Mouse (Mus musculus): ENCODE measurements around the gene Cdh9. TPM values are rescaled to one million over a fixed set of nuclear protein-coding genes. Genes with fewer than 3 reads are reported as not detected.
A peak's percentile ranks its signal among the peaks of the same experiment; 100 is the strongest.

The Cdh9 gene
- polyA plus RNA-seq (2014; fragmentation: Nextera tagmentation; extraction: Ambion mirVana): 1.6 and 1.7 TPM in 2 replicates

DNA sequence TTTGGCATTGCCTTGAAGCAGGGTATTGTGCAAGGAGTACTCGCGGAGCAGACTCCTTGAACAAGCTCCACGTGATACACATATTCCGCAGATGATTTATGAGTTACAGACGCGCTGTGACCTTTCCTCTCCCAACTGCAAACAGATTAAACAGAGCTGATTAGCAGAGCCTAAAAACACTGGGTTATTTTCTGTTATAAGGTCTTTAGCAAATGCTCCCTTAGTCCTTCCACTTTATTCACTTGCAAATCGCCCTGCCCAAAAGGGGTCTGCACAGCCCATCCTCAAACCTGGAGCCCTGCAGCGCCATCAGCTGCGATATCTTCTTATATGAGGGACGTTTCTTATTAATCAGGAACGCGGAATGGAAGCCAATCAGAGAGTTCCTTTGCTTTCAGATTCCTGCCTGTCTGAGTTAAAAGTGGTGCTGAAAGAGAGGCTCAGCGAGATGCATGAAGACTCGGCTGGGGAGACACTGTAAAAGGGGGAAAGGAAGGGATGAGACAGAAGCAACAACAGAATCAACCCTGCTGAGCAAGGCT is at the start of gene Cdh9:
Gene Cdh9, plus strand, starts transcription at position 287 of the 542 bp plus-strand sequence.
- WGBS: 1% methylated on average over 14 of the region's 14 CpGs
- 0 out of 2 replicates have a peak within 1 kb of the TSS, but pooled peaks have one; percentile 3 for H3K9ac ChIP-seq (ENCODE audit: low read length)
- ATAC-seq (replicated peaks; ENCODE audit: low FRiP score, low TSS enrichment, low read depth): peak; percentile 72; the same call in 1 of the 2 replicates
- H3K4me3 ChIP-seq (ENCODE audit: low read depth, low read length): peak within 1 kb of the TSS; percentile 33
- no peak within 1 kb of the TSS for H3K27ac ChIP-seq (ENCODE audit: low read depth)
- H3K4me1 ChIP-seq (replicated peaks; ENCODE audit: control insufficient read depth, insufficient read depth, low read length): no peaks in the 10 kb centered on the region; the same call in 1 of the 2 replicates
- no peaks in the 10 kb centered on the region for H3K9me3 ChIP-seq (ENCODE audit: control insufficient read depth, low read length)
- H3K27me3 ChIP-seq (replicated peaks; ENCODE audit: control insufficient read depth, insufficient read depth, low read length): no peaks in the 10 kb centered on the region
- peak within 1 kb of the TSS; percentile 46 for H3K4me2 ChIP-seq (ENCODE audit: low read length)
- H3K36me3 ChIP-seq (ENCODE audit: control insufficient read depth, insufficient read depth, low read length): no peaks in the 10 kb centered on the region
- peak; percentile 58 for DNase-seq (ENCODE audit: low spot score)

- ATAC-seq (replicated peaks; ENCODE audit: low FRiP score, low TSS enrichment, low read depth) (no peak), DNase-seq (ENCODE audit: low spot score) (no peak)
- H3K36me3 ChIP-seq (ENCODE audit: control insufficient read depth, insufficient read depth, low read length): no peaks in the 10 kb centered on the region
- H3K9ac ChIP-seq (ENCODE audit: low read length): no peak overlapping the region
- H3K4me3 ChIP-seq (ENCODE audit: low read depth, low read length): no peak overlapping the region
- no peak overlapping the region for H3K4me2 ChIP-seq (ENCODE audit: low read length)
- H3K4me1 ChIP-seq (replicated peaks; ENCODE audit: control insufficient read depth, insufficient read depth, low read length): no peaks in the 10 kb centered on the region
- H3K27me3 ChIP-seq (replicated peaks; ENCODE audit: control insufficient read depth, insufficient read depth, low read length): no peaks in the 10 kb centered on the region
- no peaks in the 10 kb centered on the region for H3K9me3 ChIP-seq (ENCODE audit: control insufficient read depth, low read length)
- 91% methylated on average over 5 of the region's 5 CpGs for WGBS
- H3K27ac ChIP-seq (ENCODE audit: low read depth): no peak overlapping the region
Measured at GRCm38 (mm10) chr15:16679096-16679495, 49.5 kb upstream of the Cdh9 start.

DNA sequence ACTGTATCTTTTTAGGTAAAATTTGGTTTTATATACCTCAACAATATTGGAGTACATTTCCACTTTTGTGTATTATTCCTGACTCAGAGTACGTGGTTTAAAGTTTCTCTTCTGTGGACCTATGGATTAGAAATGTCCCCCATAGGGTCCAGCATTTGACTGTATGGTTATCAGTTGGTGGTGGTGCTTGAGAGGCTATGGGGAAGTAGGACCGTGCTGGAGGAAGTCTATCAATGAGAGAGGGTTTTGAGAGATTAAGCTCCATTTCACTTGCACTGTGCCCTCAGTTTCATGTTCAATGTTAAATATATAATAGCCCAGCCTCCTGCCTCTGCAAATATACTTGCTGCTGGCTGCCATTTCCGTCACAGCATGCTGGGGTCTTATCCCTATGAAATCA is 28.7 kb upstream of the Cdh9 start:
- Histone ChIP-seq H3K27me3 (replicated peaks; ENCODE audit: control insufficient read depth, insufficient read depth, low read length) (no peaks in the 10 kb centered on the region), H3K4me1 (replicated peaks; ENCODE audit: control insufficient read depth, insufficient read depth, low read length) (no peaks in the 10 kb centered on the region), H3K4me2 (ENCODE audit: low read length) (no peak overlapping the region), H3K36me3 (ENCODE audit: control insufficient read depth, insufficient read depth, low read length) (no peaks in the 10 kb centered on the region), H3K4me3 (ENCODE audit: low read depth, low read length) (no peak overlapping the region), H3K9ac (ENCODE audit: low read length) (no peak overlapping the region), H3K27ac (ENCODE audit: low read depth) (no peak overlapping the region), H3K9me3 (ENCODE audit: control insufficient read depth, low read length) (no peaks in the 10 kb centered on the region)
- ATAC-seq (replicated peaks; ENCODE audit: low FRiP score, low TSS enrichment, low read depth): no peak
- WGBS: 80% methylated on average over 3 of the region's 3 CpGs
- no peak for DNase-seq (ENCODE audit: low spot score)

DNA sequence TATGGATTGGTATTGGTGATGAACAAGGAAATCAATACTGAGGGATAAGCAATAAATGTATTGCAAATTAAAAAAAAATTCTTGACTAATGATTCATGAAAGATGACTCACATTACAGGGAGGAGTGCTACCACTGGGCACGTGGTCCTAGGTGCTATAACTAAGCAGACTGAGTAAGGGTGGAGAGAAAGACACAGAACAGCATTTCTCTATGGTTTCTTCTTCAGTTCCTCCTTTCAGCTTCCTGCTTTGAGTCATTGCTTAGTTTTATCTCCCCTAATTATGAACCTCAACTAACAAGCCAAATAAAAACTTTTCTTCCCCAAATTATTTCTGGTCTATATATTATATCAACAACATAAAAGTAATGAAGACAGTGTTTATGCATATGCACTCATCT is 26.2 kb upstream of the Cdh9 start:
- no peaks in the 10 kb centered on the region for H3K27me3 ChIP-seq (replicated peaks; ENCODE audit: control insufficient read depth, insufficient read depth, low read length)
- H3K9ac ChIP-seq (ENCODE audit: low read length): no peak overlapping the region
- H3K4me3 ChIP-seq (ENCODE audit: low read depth, low read length): no peak overlapping the region
- ATAC-seq (replicated peaks; ENCODE audit: low FRiP score, low TSS enrichment, low read depth): no peak
- H3K27ac ChIP-seq (ENCODE audit: low read depth): no peak overlapping the region
- WGBS: 57% methylated on average over 1 of the region's 1 CpGs
- H3K4me1 ChIP-seq (replicated peaks; ENCODE audit: control insufficient read depth, insufficient read depth, low read length): no peaks in the 10 kb centered on the region
- H3K4me2 ChIP-seq (ENCODE audit: low read length): no peak overlapping the region
- no peaks in the 10 kb centered on the region for H3K36me3 ChIP-seq (ENCODE audit: control insufficient read depth, insufficient read depth, low read length)
- DNase-seq (ENCODE audit: low spot score): no peak
- no peaks in the 10 kb centered on the region for H3K9me3 ChIP-seq (ENCODE audit: control insufficient read depth, low read length)

DNA sequence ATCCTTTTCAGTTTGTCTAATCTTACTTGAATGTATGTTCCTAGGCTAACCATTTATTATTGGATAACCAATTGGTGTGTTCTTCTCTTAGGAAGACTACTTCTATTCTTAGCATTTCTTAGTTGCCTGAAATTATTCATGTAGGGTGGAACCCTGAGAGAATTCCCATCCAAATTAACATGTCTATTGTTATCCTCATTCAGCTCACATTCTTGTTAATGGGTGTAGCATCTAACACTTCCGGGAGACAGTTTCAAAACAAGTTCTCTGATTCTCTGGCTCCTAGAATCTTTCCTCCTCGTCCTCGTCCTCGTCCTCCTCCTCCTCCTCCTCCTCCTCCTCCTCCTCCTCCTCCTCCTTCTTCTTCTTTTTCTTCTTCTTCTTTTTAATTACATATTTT is 10.5 kb downstream of the Cdh9 start:
- H3K27me3 ChIP-seq (replicated peaks; ENCODE audit: control insufficient read depth, insufficient read depth, low read length): no peaks in the 10 kb centered on the region
- H3K4me1 ChIP-seq (replicated peaks; ENCODE audit: control insufficient read depth, insufficient read depth, low read length): no peaks in the 10 kb centered on the region
- no peaks in the 10 kb centered on the region for H3K9me3 ChIP-seq (ENCODE audit: control insufficient read depth, low read length)
- H3K4me2 ChIP-seq (ENCODE audit: low read length): no peak overlapping the region
- no peaks in the 10 kb centered on the region for H3K36me3 ChIP-seq (ENCODE audit: control insufficient read depth, insufficient read depth, low read length)
- H3K4me3 ChIP-seq (ENCODE audit: low read depth, low read length): no peak overlapping the region
- WGBS: 89% methylated on average over 4 of the region's 4 CpGs
- no peak for ATAC-seq (replicated peaks; ENCODE audit: low FRiP score, low TSS enrichment, low read depth)
- no peak overlapping the region for H3K27ac ChIP-seq (ENCODE audit: low read depth)
- H3K9ac ChIP-seq (ENCODE audit: low read length): no peak overlapping the region
- DNase-seq (ENCODE audit: low spot score): no peak

GRCm38 (mm10) chr15:16746672-16747071 is 18.1 kb downstream of the Cdh9 start:
- Histone ChIP-seq H3K9me3 (ENCODE audit: control insufficient read depth, low read length) (no peaks in the 10 kb centered on the region), H3K4me2 (ENCODE audit: low read length) (no peak overlapping the region), H3K36me3 (ENCODE audit: control insufficient read depth, insufficient read depth, low read length) (no peaks in the 10 kb centered on the region), H3K27me3 (replicated peaks; ENCODE audit: control insufficient read depth, insufficient read depth, low read length) (no peaks in the 10 kb centered on the region), H3K9ac (ENCODE audit: low read length) (no peak overlapping the region), H3K27ac (ENCODE audit: low read depth) (no peak overlapping the region), H3K4me1 (replicated peaks; ENCODE audit: control insufficient read depth, insufficient read depth, low read length) (no peaks in the 10 kb centered on the region), H3K4me3 (ENCODE audit: low read depth, low read length) (no peak overlapping the region)
- no peak for ATAC-seq (replicated peaks; ENCODE audit: low FRiP score, low TSS enrichment, low read depth)
- WGBS: 84% methylated on average over 1 of the region's 1 CpGs
- no peak for DNase-seq (ENCODE audit: low spot score)

DNA sequence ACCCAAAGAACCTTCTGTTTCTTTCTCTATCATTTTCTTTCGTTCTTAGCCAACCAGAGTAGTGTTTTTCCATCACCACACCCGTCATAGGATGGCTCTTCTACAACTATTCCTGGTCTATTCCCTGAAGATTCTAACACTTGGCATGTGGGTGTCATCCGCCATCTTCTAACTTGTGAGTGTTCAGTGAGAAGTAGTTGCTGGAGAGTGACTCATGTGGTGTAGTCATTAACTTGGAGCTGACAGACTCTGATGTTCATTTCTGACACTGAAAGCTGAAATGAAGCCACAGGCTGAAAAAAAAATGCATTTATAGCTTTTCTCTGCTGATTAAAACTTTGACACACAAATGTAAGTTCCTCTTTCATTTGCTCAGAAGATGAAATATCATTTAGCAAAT is 34.7 kb downstream of the Cdh9 start:
- H3K27ac ChIP-seq (ENCODE audit: low read depth): no peak overlapping the region
- H3K9me3 ChIP-seq (ENCODE audit: control insufficient read depth, low read length): no peaks in the 10 kb centered on the region
- H3K4me3 ChIP-seq (ENCODE audit: low read depth, low read length): no peak overlapping the region
- 84% methylated on average over 3 of the region's 3 CpGs for WGBS
- H3K4me1 ChIP-seq (replicated peaks; ENCODE audit: control insufficient read depth, insufficient read depth, low read length): no peaks in the 10 kb centered on the region
- no peak overlapping the region for H3K4me2 ChIP-seq (ENCODE audit: low read length)
- ATAC-seq (replicated peaks; ENCODE audit: low FRiP score, low TSS enrichment, low read depth): no peak
- H3K36me3 ChIP-seq (ENCODE audit: control insufficient read depth, insufficient read depth, low read length): no peaks in the 10 kb centered on the region
- H3K9ac ChIP-seq (ENCODE audit: low read length): no peak overlapping the region
- no peak for DNase-seq (ENCODE audit: low spot score)
- H3K27me3 ChIP-seq (replicated peaks; ENCODE audit: control insufficient read depth, insufficient read depth, low read length): no peaks in the 10 kb centered on the region

GRCm38 (mm10) chr15:16784575-16784974 is 56.0 kb downstream of the Cdh9 start:
- DNase-seq (ENCODE audit: low spot score) (no peak), ATAC-seq (replicated peaks; ENCODE audit: low FRiP score, low TSS enrichment, low read depth) (no peak)
- 68% methylated on average over 1 of the region's 1 CpGs for WGBS
- Histone ChIP-seq H3K4me3 (ENCODE audit: low read depth, low read length) (no peak overlapping the region), H3K36me3 (ENCODE audit: control insufficient read depth, insufficient read depth, low read length) (no peaks in the 10 kb centered on the region), H3K4me2 (ENCODE audit: low read length) (no peak overlapping the region), H3K9ac (ENCODE audit: low read length) (no peak overlapping the region), H3K27ac (ENCODE audit: low read depth) (no peak overlapping the region), H3K27me3 (replicated peaks; ENCODE audit: control insufficient read depth, insufficient read depth, low read length) (no peaks in the 10 kb centered on the region), H3K4me1 (replicated peaks; ENCODE audit: control insufficient read depth, insufficient read depth, low read length) (no peaks in the 10 kb centered on the region), H3K9me3 (ENCODE audit: control insufficient read depth, low read length) (no peaks in the 10 kb centered on the region)

DNA sequence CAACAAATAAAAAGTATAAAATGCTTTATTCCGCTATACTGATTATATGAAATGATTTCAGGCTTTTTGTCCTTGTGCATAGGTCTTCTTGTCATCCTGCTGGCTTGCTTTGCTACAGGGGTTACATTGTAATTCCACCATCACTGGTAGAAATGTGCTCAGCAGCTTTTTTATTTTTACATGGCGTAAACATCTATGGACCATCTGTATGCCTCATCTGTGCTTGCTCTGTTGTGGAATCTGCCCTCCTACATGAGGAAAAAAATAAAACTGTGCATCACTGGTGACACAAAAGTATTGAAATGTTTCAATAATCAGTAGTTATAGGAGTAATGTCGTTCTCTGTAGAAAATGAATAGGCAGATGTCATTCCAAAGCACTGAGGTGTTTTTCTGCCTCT is 64.3 kb downstream of the Cdh9 start:
- 79% methylated on average over 3 of the region's 3 CpGs for WGBS
- no peaks in the 10 kb centered on the region for H3K9me3 ChIP-seq (ENCODE audit: control insufficient read depth, low read length)
- H3K4me1 ChIP-seq (replicated peaks; ENCODE audit: control insufficient read depth, insufficient read depth, low read length): no peaks in the 10 kb centered on the region
- H3K27ac ChIP-seq (ENCODE audit: low read depth): no peak overlapping the region
- DNase-seq (ENCODE audit: low spot score) (no peak), ATAC-seq (replicated peaks; ENCODE audit: low FRiP score, low TSS enrichment, low read depth) (no peak)
- H3K36me3 ChIP-seq (ENCODE audit: control insufficient read depth, insufficient read depth, low read length): no peaks in the 10 kb centered on the region
- H3K27me3 ChIP-seq (replicated peaks; ENCODE audit: control insufficient read depth, insufficient read depth, low read length): no peaks in the 10 kb centered on the region
- H3K9ac ChIP-seq (ENCODE audit: low read length): no peak overlapping the region
- no peak overlapping the region for H3K4me2 ChIP-seq (ENCODE audit: low read length)
- H3K4me3 ChIP-seq (ENCODE audit: low read depth, low read length): no peak overlapping the region

Measured in intestine, embryonic 14.5 days (tissue).